Mouse (Mus musculus) stomach, postnatal 0 days (tissue): ENCODE measurements around the gene Chd9. TPM values are rescaled to one million over a fixed set of nuclear protein-coding genes. Genes with fewer than 3 reads are reported as not detected.

Source experiments
- ATAC-seq: fragments of 200-750 bp; cut with Nextera tagmentation; 2 replicates; pipeline ENCODE4 v1.8.0; 2017; ENCODE audit not compliant: low FRiP score, low TSS enrichment
- DNase-seq: peaks from one replicate; pipeline ENCODE4 v3.0.0-alpha.2; 2016; ENCODE audit warnings: low spot score
- H3K27ac ChIP-seq: fragments of 300-500 bp; sonication (generic); replicated peaks from 2 replicates; pipeline ENCODE4 v1.5.1; 2014; ENCODE audit warnings: mild to moderate bottlenecking, control low read depth
- H3K27me3 ChIP-seq: fragments of 300-500 bp; sonication (generic); 2 replicates; pipeline ENCODE4 v1.6.1; 2014; ENCODE audit warnings: low read length; ENCODE audit not compliant: control insufficient read depth, insufficient read depth
- H3K36me3 ChIP-seq: fragments of 300-500 bp; sonication (generic); 2 replicates; pipeline ENCODE4 v1.6.1; 2014; ENCODE audit warnings: low read length, mixed read lengths; ENCODE audit not compliant: control insufficient read depth, insufficient read depth
- H3K4me1 ChIP-seq: fragments of 300-500 bp; sonication (generic); replicated peaks from 2 replicates; pipeline ENCODE4 v1.6.1; 2014; ENCODE audit warnings: antibody characterized with exemption; ENCODE audit not compliant: control insufficient read depth, insufficient read depth
- H3K4me2 ChIP-seq: fragments of 300-500 bp; sonication (generic); replicated peaks from 2 replicates; pipeline ENCODE4 v1.6.1; 2014; ENCODE audit warnings: low read depth, mild to moderate bottlenecking, control low read depth, moderate library complexity
- H3K4me3 ChIP-seq: fragments of 300-500 bp; sonication (generic); 2 replicates; pipeline ENCODE4 v1.5.1; 2014; ENCODE audit warnings: low read depth, low read length, control low read depth
- H3K9ac ChIP-seq: fragments of 300-500 bp; sonication (generic); 2 replicates; pipeline ENCODE4 v1.6.1; 2014; ENCODE audit warnings: mild to moderate bottlenecking, low read length, control low read depth, mixed read lengths
- H3K9me3 ChIP-seq: fragments of 300-500 bp; sonication (generic); 2 replicates; pipeline ENCODE4 v1.6.1; 2016; ENCODE audit warnings: low read length; ENCODE audit not compliant: control insufficient read depth
- CTCF ChIP-seq: IDR thresholded peaks from 2 replicates; pipeline ENCODE4 v1.5.1; 2016; ENCODE audit warnings: antibody characterized with exemption, low read depth, mild to moderate bottlenecking, moderate library complexity
- EP300 ChIP-seq: optimal IDR thresholded peaks from 2 replicates; pipeline ENCODE3; 2016; ENCODE audit warnings: antibody characterized with exemption
- WGBS: fragments of 180-500 bp; shearing (Covaris S2); extraction: QIAGEN DNeasy Blood & Tissue Kit; methylation state at CpG from one replicate; pipeline ENCODE4 v1.1.7; 2014; 5-methylcytosine and 5-hydroxymethylcytosine counted together
- polyA plus RNA-seq: library from polyadenylated mRNA; unstranded; fragments of >200 nt; fragmentation: Nextera tagmentation; extraction: Ambion mirVana; gene quantifications from 2 replicates; pipeline ENCODE4 v1.2.1, GENCODE M21; 2015

The Chd9 gene
- polyA plus RNA-seq, 1 experiment from 2014 or later, result 131 TPM

GRCm38 (mm10) chr8:90904171-90904706 lies 76.1 kb downstream of the Chd9 start:
- no peak overlapping the region for H3K27ac ChIP-seq
- no peak overlapping the region for H3K9ac ChIP-seq
- TF ChIP-seq EP300 (no peak), CTCF (no peak)
- H3K4me3 ChIP-seq, result no peak overlapping the region
- no peaks in the 10 kb centered on the region for H3K27me3 ChIP-seq
- DNase-seq (peak; percentile 11), ATAC-seq (no peak)
- no peaks in the 10 kb centered on the region for H3K9me3 ChIP-seq
- no peaks in the 10 kb centered on the region for H3K36me3 ChIP-seq
- 82% methylated on average over 2 of the region's 2 CpGs for WGBS
- no peak overlapping the region for H3K4me2 ChIP-seq
- no peaks in the 10 kb centered on the region for H3K4me1 ChIP-seq

GRCm38 (mm10) chr8:90906922-90907321 lies 78.8 kb downstream of the Chd9 start:
- Histone ChIP-seq H3K9me3 (no peaks in the 10 kb centered on the region), H3K36me3 (no peaks in the 10 kb centered on the region), H3K27me3 (no peaks in the 10 kb centered on the region), H3K4me2 (peak overlapping the region; percentile 94), H3K4me1 (no peaks in the 10 kb centered on the region), H3K4me3 (no peak overlapping the region), H3K27ac (no peak overlapping the region), H3K9ac (no peak overlapping the region)
- DNase-seq (peak; percentile 7), ATAC-seq (no peak)
- 95% methylated on average over 4 of the region's 4 CpGs for WGBS
- TF ChIP-seq EP300 (no peak), CTCF (no peak)

- no peak for DNase-seq
- H3K4me2 ChIP-seq, result peak overlapping the region; percentile 94
- no peaks in the 10 kb centered on the region for H3K9me3 ChIP-seq
- no peaks in the 10 kb centered on the region for H3K27me3 ChIP-seq
- H3K36me3 ChIP-seq, result no peaks in the 10 kb centered on the region
- no peaks in the 10 kb centered on the region for H3K4me1 ChIP-seq
- ATAC-seq, result no peak
- H3K9ac ChIP-seq, result peak overlapping the region; percentile 84
- TF ChIP-seq CTCF, result no peak
- TF ChIP-seq EP300, result no peak
- peak overlapping the region; percentile 94 for H3K27ac ChIP-seq
- peak overlapping the region; percentile 84 for H3K4me3 ChIP-seq
- WGBS, result 26% methylated on average over 10 of the region's 10 CpGs
Measured at GRCm38 (mm10) chr8:90907516-90907847, 79.3 kb downstream of the Chd9 start.

DNA sequence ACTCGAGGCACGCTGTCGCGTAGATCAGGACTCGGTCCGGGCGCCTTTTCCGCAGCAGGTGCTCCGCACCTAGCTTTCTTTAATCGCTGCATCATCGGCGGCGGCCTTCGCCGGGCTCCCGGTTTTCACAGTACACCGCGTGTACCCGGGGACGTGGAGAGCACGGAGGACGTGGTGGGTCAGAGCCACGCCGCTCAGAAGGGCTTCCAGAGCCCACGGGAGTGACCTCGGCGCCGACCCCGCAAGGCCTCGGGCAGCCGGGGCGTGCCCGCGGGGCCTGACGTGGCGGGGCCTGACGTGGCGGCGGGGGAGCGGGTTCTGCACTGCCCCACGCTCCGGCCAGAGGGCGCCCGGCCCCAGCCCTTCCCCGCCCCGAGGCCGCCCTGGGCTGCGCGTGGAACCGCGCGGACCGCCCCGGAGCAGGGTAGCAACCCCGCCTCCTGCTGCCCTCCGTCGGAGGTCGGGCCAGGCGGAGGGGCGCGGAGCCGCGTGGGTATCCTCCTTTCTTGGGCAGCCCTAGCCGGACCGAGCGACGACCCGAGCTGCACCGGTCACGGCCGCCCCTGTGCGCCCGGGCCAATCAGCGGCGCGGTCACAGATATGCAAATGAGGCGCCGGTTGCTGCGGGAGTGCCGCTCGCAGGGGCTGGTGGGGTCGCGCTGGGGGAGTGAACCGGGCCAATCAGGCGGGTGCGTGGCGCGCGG lies 79.8 kb downstream of the Chd9 start:
- WGBS, result under 1% methylated on average over 49 of the region's 89 CpGs

GRCm38 (mm10) chr8:90908580-90909471 lies 80.7 kb downstream of the Chd9 start:
- ATAC-seq (peak; percentile 9), DNase-seq (peak; percentile 76)
- WGBS, result under 1% methylated on average over 62 of the region's 89 CpGs

More for the DNA sequence above, 79.8 kb downstream of the Chd9 start:
- H3K4me1 ChIP-seq, result no peaks in the 10 kb centered on the region
- no peaks in the 10 kb centered on the region for H3K27me3 ChIP-seq
- H3K9me3 ChIP-seq, result no peaks in the 10 kb centered on the region
- H3K9ac ChIP-seq, result peak overlapping the region; percentile 84
- H3K36me3 ChIP-seq, result no peaks in the 10 kb centered on the region
- DNase-seq (peak; percentile 98), ATAC-seq (peak; percentile 98)
- peak overlapping the region; percentile 94 for H3K4me2 ChIP-seq
- no peak for TF ChIP-seq EP300
- TF ChIP-seq CTCF, result peak; percentile 63
- H3K27ac ChIP-seq, result peak overlapping the region; percentile 94
- H3K4me3 ChIP-seq, result peak overlapping the region; percentile 84

More at GRCm38 (mm10) chr8:90908580-90909471, 80.7 kb downstream of the Chd9 start:
- Histone ChIP-seq H3K9me3 (no peaks in the 10 kb centered on the region), H3K4me1 (no peaks in the 10 kb centered on the region), H3K4me3 (peak overlapping the region; percentile 84), H3K9ac (peak overlapping the region; percentile 84), H3K36me3 (no peaks in the 10 kb centered on the region), H3K4me2 (peak overlapping the region; percentile 94), H3K27me3 (no peaks in the 10 kb centered on the region), H3K27ac (peak overlapping the region; percentile 94)
- TF ChIP-seq CTCF, result peak; percentile 41
- no peak for TF ChIP-seq EP300
